In genomic region chr2:65896542-65896941, GRCm38 (mm10) we compare ENCODE assay signal across 7 mouse cellular contexts. TPM values are rescaled to one million over a fixed set of nuclear protein-coding genes. Genes with fewer than 3 reads are reported as not detected.
DNase-seq lines count a peak whose midpoint lies in the region; ATAC-seq lines count a peak whose summit lies in the region.

No protein-coding gene starts in this region.

- no peaks in the 10 kb centered on the region for H3K9me3 ChIP-seq in heart, embryonic 13.5 days
- no peaks in the 10 kb centered on the region for H3K9me3 ChIP-seq in intestine, embryonic 16.5 days (ENCODE audit: control insufficient read depth, low read length)

- WGBS in heart, embryonic 13.5 days = 30% methylated on average over 5 of the region's 5 CpGs
- WGBS in intestine, embryonic 16.5 days = 17% methylated on average over 5 of the region's 5 CpGs

- H3K27me3 ChIP-seq in heart, embryonic 13.5 days (replicated peaks) = no peaks in the 10 kb centered on the region; the same call in 1 of the 2 replicates
- H3K27me3 ChIP-seq in intestine, embryonic 16.5 days (replicated peaks; ENCODE audit: control insufficient read depth, insufficient read depth, low read length) = no peaks in the 10 kb centered on the region

- no peak overlapping the region for H3K27ac ChIP-seq in heart, embryonic 13.5 days (replicated peaks)
- no peak overlapping the region for H3K27ac ChIP-seq in intestine, embryonic 16.5 days (ENCODE audit: low read length)

- peak; percentile 39 for DNase-seq in Muller cell, postnatal 12 days (ENCODE audit: inconsistent ontology term)
- peak; percentile 26 for DNase-seq in cerebellum, adult 11 months
- DNase-seq in left cerebral cortex, postnatal 14 days (ENCODE audit: low spot score in 2 of 2) = peak; percentile 29 to 37
- DNase-seq in gastrocnemius, adult 8-10 months (ENCODE audit: low spot score in 2 of 2) = no peak
- DNase-seq in adrenal gland, postnatal 10 days = no peak

- H3K4me3 ChIP-seq in heart, embryonic 13.5 days = peak overlapping the region; percentile 26
- H3K4me3 ChIP-seq in intestine, embryonic 16.5 days (ENCODE audit: low read length) = no peak overlapping the region

- H3K4me2 ChIP-seq in heart, embryonic 13.5 days = peak overlapping the region; percentile 61
- H3K4me2 ChIP-seq in intestine, embryonic 16.5 days (ENCODE audit: low read depth, low read length) = no peak overlapping the region

- no peaks in the 10 kb centered on the region for H3K36me3 ChIP-seq in heart, embryonic 13.5 days
- no peaks in the 10 kb centered on the region for H3K36me3 ChIP-seq in intestine, embryonic 16.5 days (ENCODE audit: control insufficient read depth, insufficient read depth, low read length)

- no peak for ATAC-seq in heart, embryonic 13.5 days (ENCODE audit: extremely low read depth, insufficient number of reproducible peaks, low FRiP score, low TSS enrichment)
- no peak for ATAC-seq in intestine, embryonic 16.5 days

- intact Hi-C loops in left cerebral cortex, postnatal 14 days (cut with DNase I) = no loop called here

- 0 out of 2 replicates have a peak overlapping the region, but pooled peaks have one; percentile 7 for H3K9ac ChIP-seq in heart, embryonic 13.5 days
- no peak overlapping the region for H3K9ac ChIP-seq in intestine, embryonic 16.5 days (ENCODE audit: low read depth, low read length)

- H3K4me1 ChIP-seq in heart, embryonic 13.5 days = peaks cover 10% of the 10 kb centered on the region; the same call in 1 of the 2 replicates
- no peaks in the 10 kb centered on the region for H3K4me1 ChIP-seq in intestine, embryonic 16.5 days (ENCODE audit: control insufficient read depth, insufficient read depth, low read length)

RNA-seq across cellular contexts. Expression of gene Csrnp3, which starts 51.0 kb away (rescaled TPM):
- polyA plus RNA-seq in heart, embryonic 13.5 days (2015; fragmentation: Nextera tagmentation; extraction: Ambion mirVana) = 0.37 and 0.53 TPM in 2 replicates
- total RNA-seq in left cerebral cortex, postnatal 14 days (2021) = 10 to 100 TPM; 89.3 to 90.8 TPM
- under 1 TPM; 0.02 to 0.21 (median 0.07) TPM for total RNA-seq in gastrocnemius, adult 8-10 months (2022)
- polyA plus RNA-seq in intestine, embryonic 16.5 days (2015; fragmentation: Nextera tagmentation; extraction: Ambion mirVana) = 1.5 and 1.7 TPM in 2 replicates
- 1 to 10 TPM; 1.2 to 1.6 TPM for total RNA-seq in adrenal gland, postnatal 10 days (2021)

Comparison
In these comparisons a context has a peak if more than half of its experiments do, and no peak if none do; other contexts are left out.
1. DNase-seq: peak in Muller cell, postnatal 12 days (single experiment), cerebellum, adult 11 months (single experiment) and left cerebral cortex, postnatal 14 days (2 of 2); none in gastrocnemius, adult 8-10 months (0 of 2) and adrenal gland, postnatal 10 days (single experiment).
2. RNA of gene Csrnp3, which starts 51.0 kb away (total RNA-seq): 89.3 to 90.8 TPM in left cerebral cortex, postnatal 14 days; 1.2 to 1.6 TPM in adrenal gland, postnatal 10 days and 0.02 to 0.21 TPM in gastrocnemius, adult 8-10 months; every median in the first group is over 10 times any median in the second.